In genomic region chr7:144985100-144985499, GRCm38 (mm10) we compare ENCODE assay signal across 15 mouse cellular contexts.
"Had no signal": no experiment of that assay in that cellular context is flagged by ENCODE, and none has a peak within 500 bp of the region (broad histone marks: within the 10 kb centered on the region; RNA-seq: fewer than 3 reads in every experiment).

No protein-coding gene starts in this region.

- H3K9me3 ChIP-seq: neural tube, embryonic 15.5 days; stomach, embryonic 15.5 days had no signal

- H3K36me3 ChIP-seq: neural tube, embryonic 15.5 days; stomach, embryonic 15.5 days had no signal

- H3K4me2 ChIP-seq: neural tube, embryonic 15.5 days; stomach, embryonic 15.5 days had no signal

- H3K4me1 ChIP-seq: neural tube, embryonic 15.5 days; stomach, embryonic 15.5 days had no signal

- H3K4me3 ChIP-seq: neural tube, embryonic 15.5 days; stomach, embryonic 15.5 days had no signal

- H3K27me3 ChIP-seq: neural tube, embryonic 15.5 days; stomach, embryonic 15.5 days had no signal

- H3K27ac ChIP-seq: neural tube, embryonic 15.5 days; stomach, embryonic 15.5 days; stomach, postnatal 0 days had no signal

- DNase-seq: retina, postnatal 1 day; right cerebral cortex, adult 18-20 months; right cerebral cortex, postnatal 14 days; right cerebral cortex, postnatal 25 days; right cerebral cortex, postnatal 4 days; spleen, adult 18-20 months; thymus, adult 18-20 months; thymus, adult 2 months; thymus, postnatal 14 days; thymus, postnatal 25 days; thymus, postnatal 36 days; thymus, postnatal 4 days had no signal

- H3K9ac ChIP-seq: neural tube, embryonic 15.5 days; stomach, embryonic 15.5 days had no signal
